Mouse (Mus musculus): ENCODE data around the gene Thtpa.

DNA sequence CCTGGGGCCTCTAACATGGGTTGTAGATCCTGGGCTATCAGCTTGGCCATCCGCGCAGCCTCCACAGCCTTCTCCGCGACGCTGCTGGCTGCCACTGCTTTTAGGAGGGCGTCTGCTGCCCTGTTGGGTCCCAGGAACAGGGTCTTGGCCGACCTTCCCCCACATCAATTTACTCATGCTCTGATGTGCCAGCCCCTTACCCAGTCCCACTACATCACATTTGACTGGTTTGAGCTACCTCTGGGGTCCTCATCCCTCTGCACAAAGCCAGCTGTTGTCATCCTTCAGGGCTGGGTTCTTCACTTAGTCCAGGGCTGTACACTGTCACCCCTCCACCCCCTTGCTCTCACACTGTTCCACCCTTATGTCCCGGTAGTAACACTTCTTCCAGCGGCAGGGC is 15.5 kb downstream of the Thtpa start:
- TF ChIP-seq TCF3 (IDR thresholded peaks at IDR 0.05; ENCODE audit: insufficient read length, low read depth): no peak
- no peak for TF ChIP-seq POLR2A (IDR thresholded peaks at IDR 0.05; ENCODE audit: insufficient read length, low read depth)

Measured in myocyte (in vitro differentiated cells).